Mouse (Mus musculus): Measurements from ENCODE around the gene Senp1. TPM values are rescaled to one million over a fixed set of nuclear protein-coding genes. Genes with fewer than 3 reads are reported as not detected.

Senp1 gene
- total RNA-seq, 2 experiments from 2014 or later: 6.7 to 6.9 TPM

DNA sequence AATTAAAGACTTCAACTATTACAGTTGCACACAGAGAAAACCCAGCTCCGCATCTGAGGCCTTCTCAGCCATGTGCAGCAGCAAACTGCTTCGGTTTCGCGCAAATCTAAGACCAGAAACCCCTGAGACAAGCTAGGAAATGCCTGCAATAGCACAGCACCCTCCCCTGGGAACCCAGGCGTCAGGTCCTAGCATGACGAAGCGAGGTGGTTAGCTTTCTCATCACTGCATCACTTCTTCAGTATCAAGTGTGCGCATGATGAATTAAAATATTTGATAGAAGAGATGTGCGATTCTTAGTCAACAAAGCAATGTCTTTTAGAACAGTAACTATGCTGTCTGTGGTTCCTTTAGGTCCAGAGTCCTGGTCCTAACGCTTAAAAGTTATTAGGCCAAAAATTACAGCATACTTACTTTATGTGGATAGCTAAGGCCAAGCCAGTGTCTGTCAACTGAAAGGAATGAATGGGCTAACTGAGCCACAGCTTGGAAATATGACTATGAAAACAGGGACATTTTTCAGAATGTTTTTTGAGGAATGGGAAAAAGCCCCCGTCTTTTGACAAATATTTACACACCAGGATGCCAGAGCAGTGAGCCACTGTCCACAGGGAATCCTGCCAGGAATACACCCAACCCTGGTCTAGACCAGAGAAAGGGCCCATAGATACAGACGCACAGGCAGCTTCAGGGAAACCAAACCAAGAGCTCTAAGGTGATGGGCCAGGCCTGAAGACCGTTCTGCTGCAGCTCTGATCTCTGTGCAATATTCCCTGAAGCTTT lies 44.4 kb downstream of the Senp1 start:
- DNase-seq: no peak

GRCm38 (mm10) chr15:98044387-98044786 lies 49.2 kb downstream of the Senp1 start:
- DNase-seq: no peak

GRCm38 (mm10) chr15:98043967-98044366 lies 49.6 kb downstream of the Senp1 start:
- no peak for DNase-seq

DNA sequence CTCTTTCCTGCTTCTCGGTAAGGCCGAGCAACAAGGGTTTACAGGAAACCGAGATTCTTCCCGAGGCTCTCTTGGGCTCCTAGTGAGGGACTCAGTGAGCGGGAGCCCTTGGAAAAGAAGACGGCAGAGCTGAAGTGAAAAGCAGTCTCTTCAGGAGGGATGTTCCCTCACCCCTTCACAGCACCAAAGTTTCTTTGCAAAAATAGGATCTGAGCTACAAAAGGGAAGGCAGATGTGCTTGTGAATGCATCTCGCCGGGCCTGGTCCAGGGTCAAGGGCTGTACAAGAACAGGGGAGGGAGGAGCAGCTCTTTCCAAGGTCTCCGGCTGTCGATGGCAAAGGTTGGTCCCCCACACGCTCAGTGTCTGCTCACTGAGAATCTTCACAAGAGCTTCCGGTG lies 51.0 kb downstream of the Senp1 start:
- no peak for DNase-seq

GRCm38 (mm10) chr15:98039682-98040081 lies 53.9 kb downstream of the Senp1 start:
- DNase-seq: no peak

GRCm38 (mm10) chr15:98036578-98036977 lies 57.0 kb downstream of the Senp1 start:
- no peak for DNase-seq

GRCm38 (mm10) chr15:98035076-98035755 lies 58.3 kb downstream of the Senp1 start:
- DNase-seq: no peak

DNA sequence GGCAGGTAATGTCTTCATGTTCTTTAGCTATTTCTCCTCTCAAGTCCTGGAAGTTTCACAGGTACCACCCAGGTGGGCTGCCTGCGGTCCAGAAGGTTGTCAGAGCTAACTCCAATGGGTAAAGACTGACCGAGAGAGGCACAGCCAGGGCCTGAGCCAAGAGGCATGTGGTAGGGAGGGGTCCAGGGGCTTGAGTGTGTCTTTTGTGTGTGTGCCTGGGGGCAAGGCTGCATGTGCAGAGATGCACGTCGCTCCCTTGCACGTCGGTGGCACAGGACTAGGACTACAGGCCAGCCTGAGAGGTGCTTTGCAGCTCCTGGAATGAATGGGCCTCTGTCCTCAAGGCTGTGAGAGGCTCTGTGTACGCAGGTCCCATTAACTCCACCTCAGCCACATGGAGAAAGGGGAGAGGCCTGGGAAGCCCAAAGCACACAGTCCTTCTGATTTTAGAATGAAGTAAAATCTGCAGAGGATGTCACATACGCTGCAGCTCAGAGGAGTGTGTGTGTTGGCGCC lies 60.3 kb downstream of the Senp1 start:
- DNase-seq: no peak

GRCm38 (mm10) chr15:98029798-98030197 lies 63.7 kb downstream of the Senp1 start:
- no peak for DNase-seq

- DNase-seq: no peak
These were observed 66.3 kb downstream of the Senp1 start for GRCm38 (mm10) chr15:98026967-98027904.

- DNase-seq: no peak
These were observed 67.9 kb downstream of the Senp1 start for GRCm38 (mm10) chr15:98025611-98026010.

GRCm38 (mm10) chr15:98023137-98023536 lies 70.4 kb downstream of the Senp1 start:
- no peak for DNase-seq

GRCm38 (mm10) chr15:98021886-98022285 lies 71.7 kb downstream of the Senp1 start:
- DNase-seq: no peak

DNA sequence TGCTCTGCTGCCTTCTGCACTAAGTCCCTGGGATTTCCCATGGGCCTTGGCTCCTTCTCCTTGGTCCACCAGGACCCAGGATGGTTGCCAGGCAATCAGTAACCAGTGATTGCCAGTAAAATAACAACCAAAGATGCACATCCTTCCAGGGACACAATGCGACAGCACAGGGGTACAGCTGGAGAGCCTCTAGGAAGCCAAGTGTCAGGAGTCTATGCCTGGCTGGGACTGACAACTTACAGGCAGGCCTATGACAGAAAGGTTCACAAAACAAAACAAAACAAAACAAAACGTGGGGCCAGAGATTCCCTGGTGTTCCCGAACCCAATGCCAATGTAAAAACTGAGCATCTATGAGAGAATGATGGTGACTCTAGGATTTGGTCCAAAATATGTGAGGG lies 74.5 kb downstream of the Senp1 start:
- no peak for DNase-seq

GRCm38 (mm10) chr15:98017925-98018324 lies 75.6 kb downstream of the Senp1 start:
- DNase-seq: no peak

- DNase-seq: no peak
These were observed 80.7 kb downstream of the Senp1 start for GRCm38 (mm10) chr15:98012810-98013209.

DNA sequence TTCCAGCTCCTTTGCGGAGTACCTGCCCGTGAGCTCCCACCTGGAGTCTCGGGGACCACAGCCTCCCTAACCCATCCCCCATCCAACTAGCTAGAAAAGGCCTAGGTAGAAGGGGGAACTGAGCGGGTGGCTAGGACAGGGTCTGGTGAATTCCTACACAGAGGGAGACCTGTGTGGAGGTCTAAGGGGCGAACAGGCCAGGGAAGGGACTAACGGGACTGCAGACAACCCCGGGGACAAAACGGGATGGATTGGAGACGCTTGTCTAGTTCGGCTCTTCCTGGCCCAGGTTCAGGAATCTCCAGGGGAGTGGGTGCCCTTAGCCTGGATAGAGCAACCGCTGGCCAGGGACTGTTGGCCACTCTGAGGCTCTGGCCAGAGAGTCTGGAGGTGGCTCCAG lies 88.4 kb downstream of the Senp1 start:
- DNase-seq: no peak

DNA sequence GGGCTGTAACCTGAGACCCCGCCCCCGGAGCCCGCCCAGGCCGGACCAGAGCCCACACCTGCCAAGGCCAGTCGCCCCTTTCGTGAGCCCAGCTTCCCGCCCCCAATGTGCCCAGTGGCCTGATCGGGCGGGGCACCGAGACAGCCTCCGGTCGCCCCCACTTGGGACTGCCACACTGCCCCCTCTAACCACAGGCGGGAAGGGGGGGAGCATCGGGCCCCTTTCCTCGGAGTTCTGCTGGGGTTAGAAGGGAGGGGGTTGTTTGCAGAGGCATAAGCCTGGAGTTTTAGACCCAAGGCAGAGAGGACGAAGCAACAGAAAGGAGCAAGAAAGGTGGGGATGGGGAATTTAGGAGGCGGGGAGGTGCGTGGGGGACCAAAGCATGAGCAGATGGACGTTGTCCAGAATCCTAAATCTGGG lies 88.8 kb downstream of the Senp1 start:
- DNase-seq: no peak

DNA sequence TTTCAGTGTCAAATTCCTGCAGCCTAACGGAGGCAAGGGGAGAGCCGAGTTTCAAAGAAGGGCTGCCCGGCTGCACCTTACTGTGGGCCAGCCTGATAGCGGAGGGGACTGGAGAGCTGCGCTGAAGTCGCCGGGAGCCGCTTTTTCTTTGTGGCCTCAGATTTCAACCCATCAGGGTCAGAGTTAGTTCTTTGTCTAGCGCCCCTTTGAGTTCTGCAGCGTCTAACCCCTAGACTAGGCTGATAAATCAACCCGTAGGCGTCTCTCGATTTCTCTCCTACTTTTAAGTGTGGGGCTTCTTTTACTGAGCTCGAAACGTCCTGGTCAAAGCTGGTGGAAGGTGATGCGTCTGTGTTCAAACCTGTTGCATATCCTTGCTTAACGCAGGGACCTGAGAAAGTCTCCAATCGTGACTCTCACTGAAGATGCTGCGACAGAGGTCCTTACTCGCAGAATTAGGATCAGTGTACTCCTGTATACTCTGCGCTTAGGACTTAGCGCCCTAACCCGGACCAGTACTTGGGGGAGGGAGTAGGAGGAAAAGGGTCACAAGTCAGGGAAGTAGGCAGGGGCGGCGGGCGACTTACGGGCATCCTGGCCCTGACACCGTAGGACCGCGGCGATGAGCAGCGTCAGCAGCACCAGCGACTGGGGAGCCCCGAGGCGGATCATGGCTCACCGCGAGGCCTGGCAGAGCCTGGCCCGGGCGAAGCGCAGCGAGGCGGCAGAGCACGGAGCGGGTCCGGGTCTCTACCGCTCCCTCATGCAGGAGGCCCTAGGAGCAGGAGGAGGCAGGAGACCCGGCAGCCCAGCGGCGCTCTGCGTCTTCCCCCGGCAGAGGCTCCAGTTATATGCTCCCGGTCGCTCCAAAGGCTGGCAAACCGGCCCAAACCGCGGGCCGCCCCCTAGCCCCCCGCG lies 89.5 kb downstream of the Senp1 start, which contains the start of gene Col2a1:
TSS of gene Col2a1 (minus strand) at position 874 of the 918 bp plus-strand sequence.
- no peak for DNase-seq

DNA sequence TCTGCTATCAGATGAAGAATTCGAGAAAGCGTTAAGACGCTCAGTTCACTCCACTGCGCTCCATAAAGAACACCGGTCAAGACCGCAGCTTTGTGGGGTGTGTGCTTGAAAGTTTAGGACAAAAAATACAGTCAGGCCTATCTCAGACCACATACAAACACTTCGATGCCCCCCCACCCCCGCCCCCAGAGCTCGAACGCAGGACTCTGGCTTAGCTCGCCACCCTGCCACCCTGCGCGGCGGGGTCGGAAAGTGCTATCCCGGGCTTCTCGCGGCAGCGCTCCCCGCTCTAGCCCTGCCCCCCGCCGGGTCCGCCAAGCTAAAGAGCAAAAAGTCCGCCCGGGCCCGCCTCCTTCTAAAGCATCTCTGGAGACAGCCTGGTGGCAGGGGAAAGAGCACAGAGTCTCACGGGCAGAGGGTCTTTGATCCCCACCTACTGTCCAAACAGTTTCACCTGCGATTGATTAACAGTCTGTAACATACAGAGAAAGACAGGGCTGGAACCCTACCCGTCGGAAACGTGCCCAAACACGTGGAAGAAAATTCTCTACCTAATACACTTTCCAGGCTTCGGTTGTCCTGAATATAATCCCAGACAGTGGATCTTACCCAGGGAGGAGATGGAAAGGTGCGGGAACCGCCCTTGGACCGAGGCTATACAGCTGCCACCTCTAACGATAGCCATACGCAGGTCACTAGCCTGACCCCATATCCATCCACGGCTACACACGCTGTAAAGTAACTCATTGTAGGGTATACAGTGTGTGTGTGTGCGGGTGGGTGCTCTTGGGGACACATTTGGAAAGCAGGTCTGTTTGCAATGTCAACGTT lies 90.3 kb downstream of the Senp1 start:
- no peak for DNase-seq
